ENCODE assay signal across 10 mouse cellular contexts in genomic region chr4:95377222-95378134, GRCm38 (mm10).
A peak's percentile ranks its signal among the peaks of the same experiment; 100 is the strongest.
DNase-seq lines count a peak whose midpoint lies in the region; ATAC-seq and TF ChIP-seq lines count a peak whose summit lies in the region.
"Had no signal": no experiment of that assay in that cellular context is flagged by ENCODE, and none has a peak within 500 bp of the region (broad histone marks: within the 10 kb centered on the region; RNA-seq: fewer than 3 reads in every experiment).

No protein-coding gene starts in this region.

- no peaks in the 10 kb centered on the region for H3K27me3 ChIP-seq in intestine, embryonic 15.5 days (replicated peaks)
- no peaks in the 10 kb centered on the region for H3K27me3 ChIP-seq in lung, embryonic 14.5 days (ENCODE audit: insufficient read depth, low read length)

- WGBS in intestine, embryonic 15.5 days = 39% methylated on average over 9 of the region's 9 CpGs
- 41% methylated on average over 9 of the region's 9 CpGs for WGBS in lung, embryonic 14.5 days

- ATAC-seq in intestine, embryonic 15.5 days = peak; percentile 65
- peak; percentile 93 for ATAC-seq in lung, embryonic 14.5 days (ENCODE audit: insufficient read depth)
- ATAC-seq in megakaryocyte-erythroid progenitor cell, adult 5-6 weeks (replicated peaks; ENCODE audit: low FRiP score, low TSS enrichment, poor library complexity, severe bottlenecking) = no peak

- intact Hi-C loops in left cerebral cortex, postnatal 25 days (cut with DNase I) = no loop called here
- intact Hi-C loops in left cerebral cortex, postnatal 36 days (cut with DNase I) = no loop called here

- H3K27ac ChIP-seq in intestine, embryonic 15.5 days = peak overlapping the region; percentile 66
- peak overlapping the region; percentile 78 for H3K27ac ChIP-seq in lung, embryonic 14.5 days (ENCODE audit: low read depth)

- H3K4me2 ChIP-seq in intestine, embryonic 15.5 days (replicated peaks) = no peak overlapping the region
- H3K4me2 ChIP-seq in lung, embryonic 14.5 days = no peak overlapping the region

- no peak overlapping the region for H3K9ac ChIP-seq in intestine, embryonic 15.5 days
- no peak overlapping the region for H3K9ac ChIP-seq in lung, embryonic 14.5 days

- H3K36me3 ChIP-seq in intestine, embryonic 15.5 days = no peaks in the 10 kb centered on the region
- no peaks in the 10 kb centered on the region for H3K36me3 ChIP-seq in lung, embryonic 14.5 days (ENCODE audit: insufficient read depth)

- no peak overlapping the region for H3K4me3 ChIP-seq in intestine, embryonic 15.5 days (replicated peaks)
- H3K4me3 ChIP-seq in lung, embryonic 14.5 days (ENCODE audit: low read depth, low read length) = no peak overlapping the region
- H3K4me3 ChIP-seq: erythroblast, embryonic 14.5 days had no signal

- no peak for TF ChIP-seq CTCF in lung, embryonic 14.5 days (IDR thresholded peaks at IDR 0.05; ENCODE audit: low read depth)

- 0 out of 2 replicates have a peak, but pooled peaks cover 4% of the 10 kb centered on the region for H3K4me1 ChIP-seq in intestine, embryonic 15.5 days (replicated peaks)
- 0 out of 2 replicates have a peak, but pooled peaks cover 9% of the 10 kb centered on the region for H3K4me1 ChIP-seq in lung, embryonic 14.5 days (ENCODE audit: insufficient read depth)

- peak; percentile 9 for DNase-seq in adrenal gland, postnatal 25 days
- DNase-seq in adrenal gland, adult 2 months = no peak
- peak; percentile 6 for DNase-seq in 3T3-L1 (ENCODE audit: low read depth, low spot score)
- DNase-seq in lung, embryonic 14.5 days = peak; percentile 79
- no peak for DNase-seq in left cerebral cortex, postnatal 25 days (ENCODE audit: low spot score in 2 of 2)
- DNase-seq in left cerebral cortex, postnatal 36 days (ENCODE audit: low spot score in 2 of 2) = no peak
- DNase-seq: B cell, adult 2 months had no signal

- no peaks in the 10 kb centered on the region for H3K9me3 ChIP-seq in intestine, embryonic 15.5 days
- no peaks in the 10 kb centered on the region for H3K9me3 ChIP-seq in lung, embryonic 14.5 days (ENCODE audit: low read depth, low read length)

Comparison
In these comparisons a context has a peak if more than half of its experiments do, and no peak if none do; other contexts are left out.
1. DNase-seq: peak in adrenal gland, postnatal 25 days (single experiment), 3T3-L1 (single experiment) and lung, embryonic 14.5 days (single experiment); none in adrenal gland, adult 2 months (single experiment), left cerebral cortex, postnatal 25 days (0 of 2) and left cerebral cortex, postnatal 36 days (0 of 2).